Mouse (Mus musculus) liver, embryonic 14.5 days (tissue): Measurements from ENCODE around the gene Pcbd2.

Experiments used
- CTCF ChIP-seq: IDR thresholded peaks from 2 replicates; pipeline ENCODE4 v1.5.1; 2016; ENCODE audit warnings: antibody characterized with exemption, low read depth, control low read depth
- EP300 ChIP-seq: IDR thresholded peaks from 2 replicates; pipeline ENCODE4 v1.6.1; 2016; ENCODE audit warnings: antibody characterized with exemption, low read depth

DNA sequence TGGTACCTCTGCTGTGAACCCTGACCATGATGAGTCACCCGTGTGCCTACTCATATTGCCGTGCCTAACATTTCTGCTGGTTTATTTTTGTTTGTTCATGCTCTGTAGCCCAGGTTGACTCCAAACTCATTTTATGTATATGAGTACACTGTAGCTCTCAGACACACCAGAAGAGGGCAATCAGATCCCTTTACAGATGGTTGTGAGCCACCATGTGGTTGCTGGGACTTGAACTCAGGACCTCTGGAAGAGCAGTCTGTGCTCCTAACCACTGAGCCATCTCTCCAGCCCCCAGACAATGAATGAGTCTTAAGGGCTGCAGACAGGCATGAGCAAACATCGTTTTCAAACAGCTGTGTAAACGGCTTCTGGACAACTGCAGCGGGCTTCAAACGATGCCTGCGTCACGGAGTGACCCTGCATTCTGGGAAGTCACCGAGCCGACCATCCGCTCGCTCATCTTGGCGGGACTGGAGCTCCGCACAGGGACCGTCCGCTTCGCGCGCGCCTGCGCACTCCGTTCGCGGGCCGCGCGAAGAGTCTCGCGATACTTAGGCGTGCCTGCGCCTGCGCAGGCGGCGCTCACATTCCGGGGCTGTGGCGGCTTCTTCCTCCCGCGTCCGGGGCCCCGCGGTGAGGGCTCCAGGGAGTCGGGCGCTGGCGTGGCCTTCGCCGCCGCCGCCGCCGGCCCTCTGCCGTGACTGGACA is 34.5 kb upstream of the Pcbd2 start, which contains the start of gene B230219D22Rik:
- TF ChIP-seq CTCF (peak; percentile 30; the same call in 1 of the 2 replicates), EP300 (peak; percentile 77)
